Mouse (Mus musculus) heart, embryonic 14.5 days (tissue): ENCODE results near the gene Erlec1. TPM values are rescaled to one million over a fixed set of nuclear protein-coding genes. Genes with fewer than 3 reads are reported as not detected.

Experiments used
- ATAC-seq: fragments of 200-750 bp; cut with Nextera tagmentation; 2 replicates; pipeline ENCODE4 v1.8.0; 2017; ENCODE audit warnings: low read depth, moderate TSS enrichment; ENCODE audit not compliant: insufficient number of reproducible peaks, insufficient read depth, low FRiP score
- H3K27ac ChIP-seq, 2 experiments: fragments of 200-500 bp in 1 of 2; fragments of 300-500 bp in 1 of 2; sonication (generic) in 1 of 2; replicated peaks in 1 of 2; 2 replicates each; pipeline ENCODE4 v1.5.1; 2012 to 2014; ENCODE audit warnings: low read depth in 2 of 2, low read length in 2 of 2, control low read depth in 1 of 2, mild to moderate bottlenecking in 1 of 2, mixed read lengths in 1 of 2; ENCODE audit not compliant: control insufficient read depth in 1 of 2, insufficient read depth in 1 of 2
- H3K27me3 ChIP-seq: fragments of 300-500 bp; sonication (generic); 2 replicates; pipeline ENCODE4 v1.6.1; 2014; ENCODE audit warnings: mild to moderate bottlenecking, low read length, control low read depth; ENCODE audit not compliant: control insufficient read depth, insufficient read depth
- H3K36me3 ChIP-seq: fragments of 300-500 bp; sonication (generic); 2 replicates; pipeline ENCODE4 v1.6.1; 2014; ENCODE audit warnings: mild to moderate bottlenecking, control low read depth, low read length, mixed read lengths; ENCODE audit not compliant: control insufficient read depth, insufficient read depth
- H3K4me1 ChIP-seq, 2 experiments: fragments of 200-500 bp in 1 of 2; fragments of 300-500 bp in 1 of 2; sonication (generic) in 1 of 2; 2 replicates each; pipeline ENCODE4 v1.6.1; 2012 to 2014; ENCODE audit warnings: low read length in 2 of 2, control low read depth in 1 of 2, mixed read lengths in 1 of 2; ENCODE audit not compliant: control insufficient read depth in 2 of 2, insufficient read depth in 2 of 2
- H3K4me2 ChIP-seq: fragments of 300-500 bp; sonication (generic); 2 replicates; pipeline ENCODE4 v1.6.1; 2014; ENCODE audit warnings: mild to moderate bottlenecking, low read length
- H3K4me3 ChIP-seq, 2 experiments: fragments of 200-500 bp in 1 of 2; fragments of 300-500 bp in 1 of 2; sonication (generic) in 1 of 2; 2 replicates each; pipeline ENCODE4 v1.5.1; 2012 to 2014; ENCODE audit warnings: low read length in 2 of 2, mild to moderate bottlenecking in 2 of 2, control low read depth in 1 of 2, low read depth in 1 of 2, moderate library complexity in 1 of 2; ENCODE audit not compliant: control insufficient read depth in 1 of 2, insufficient read depth in 1 of 2
- H3K9ac ChIP-seq: fragments of 300-500 bp; sonication (generic); 2 replicates; pipeline ENCODE4 v1.6.1; 2014; ENCODE audit warnings: mild to moderate bottlenecking, low read length
- H3K9me3 ChIP-seq: fragments of 300-500 bp; sonication (generic); 2 replicates; pipeline ENCODE4 v1.6.1; 2016; ENCODE audit warnings: low read length, control low read depth; ENCODE audit not compliant: control insufficient read depth
- WGBS: fragments of 180-500 bp; shearing (Covaris S2); extraction: QIAGEN DNeasy Blood & Tissue Kit; methylation state at CpG from one replicate; pipeline ENCODE4 v1.1.7; 2014; 5-methylcytosine and 5-hydroxymethylcytosine counted together
- polyA plus RNA-seq: library from polyadenylated mRNA; unstranded; fragments of >200 nt; fragmentation: Nextera tagmentation; extraction: Ambion mirVana; gene quantifications from 2 replicates; pipeline ENCODE4 v1.2.1, GENCODE M21; 2014

Gene Erlec1
- polyA plus RNA-seq, 1 experiment from 2014 or later, result 13.5 TPM

GRCm38 (mm10) chr11:30923283-30923682 is 30.9 kb downstream of the Erlec1 start:
- Histone ChIP-seq H3K27ac (no peak overlapping the region), H3K4me1 (no peaks in the 10 kb centered on the region), H3K4me3 (no peak overlapping the region), H3K27me3 (no peaks in the 10 kb centered on the region), H3K9me3 (no peaks in the 10 kb centered on the region), H3K9ac (no peak overlapping the region), H3K4me2 (no peak overlapping the region), H3K36me3 (peaks cover 35% of the 10 kb centered on the region)
- WGBS, result 89% methylated on average over 3 of the region's 3 CpGs
- ATAC-seq, result no peak

GRCm38 (mm10) chr11:30920641-30921040 is 33.5 kb downstream of the Erlec1 start:
- no peak for ATAC-seq
- peaks cover 16% of the 10 kb centered on the region; the same call in 1 of the 2 replicates for H3K36me3 ChIP-seq
- H3K9me3 ChIP-seq, result no peaks in the 10 kb centered on the region
- H3K9ac ChIP-seq, result no peak overlapping the region
- no peak overlapping the region for H3K4me3 ChIP-seq
- WGBS, result 75% methylated on average over 1 of the region's 1 CpGs
- H3K4me1 ChIP-seq, result no peaks in the 10 kb centered on the region
- H3K27ac ChIP-seq, result no peak overlapping the region
- H3K27me3 ChIP-seq, result no peaks in the 10 kb centered on the region
- H3K4me2 ChIP-seq, result no peak overlapping the region

- no peak for ATAC-seq
- H3K9ac ChIP-seq, result no peak overlapping the region
- H3K9me3 ChIP-seq, result no peaks in the 10 kb centered on the region
- no peaks in the 10 kb centered on the region for H3K36me3 ChIP-seq
- WGBS, result 90% methylated on average over 3 of the region's 3 CpGs
- no peak overlapping the region for H3K4me2 ChIP-seq
- no peaks in the 10 kb centered on the region for H3K4me1 ChIP-seq
- H3K27ac ChIP-seq, result no peak overlapping the region
- H3K4me3 ChIP-seq, result no peak overlapping the region
- H3K27me3 ChIP-seq, result no peaks in the 10 kb centered on the region
Observed at GRCm38 (mm10) chr11:30912311-30912710, 41.8 kb downstream of the Erlec1 start.

- H3K36me3 ChIP-seq, result no peaks in the 10 kb centered on the region
- no peak for ATAC-seq
- H3K4me1 ChIP-seq, result no peaks in the 10 kb centered on the region
- no peak overlapping the region for H3K4me2 ChIP-seq
- H3K9me3 ChIP-seq, result no peaks in the 10 kb centered on the region
- no peaks in the 10 kb centered on the region for H3K27me3 ChIP-seq
- no peak overlapping the region for H3K4me3 ChIP-seq
- H3K27ac ChIP-seq, result no peak overlapping the region
- no peak overlapping the region for H3K9ac ChIP-seq
Observed at GRCm38 (mm10) chr11:30899312-30899711, 54.8 kb downstream of the Erlec1 start.

- Histone ChIP-seq H3K27me3 (no peaks in the 10 kb centered on the region), H3K9me3 (no peaks in the 10 kb centered on the region), H3K9ac (no peak overlapping the region), H3K27ac (no peak overlapping the region), H3K4me2 (no peak overlapping the region), H3K4me3 (no peak overlapping the region), H3K36me3 (no peaks in the 10 kb centered on the region), H3K4me1 (no peaks in the 10 kb centered on the region)
- WGBS, result 84% methylated on average over 1 of the region's 1 CpGs
- ATAC-seq, result no peak
Observed at GRCm38 (mm10) chr11:30896201-30896600, 57.9 kb downstream of the Erlec1 start.

- H3K27ac ChIP-seq, result no peak overlapping the region
- no peaks in the 10 kb centered on the region; a peak in 1 of 4 replicates for H3K4me1 ChIP-seq
- H3K9me3 ChIP-seq, result no peaks in the 10 kb centered on the region
- no peak overlapping the region for H3K9ac ChIP-seq
- 82% methylated on average over 2 of the region's 2 CpGs for WGBS
- no peak overlapping the region for H3K4me3 ChIP-seq
- no peak overlapping the region for H3K4me2 ChIP-seq
- H3K27me3 ChIP-seq, result no peaks in the 10 kb centered on the region
- ATAC-seq, result no peak
- H3K36me3 ChIP-seq, result no peaks in the 10 kb centered on the region
Observed at GRCm38 (mm10) chr11:30888153-30888552, 66.0 kb downstream of the Erlec1 start.

GRCm38 (mm10) chr11:30885171-30885871 is 68.8 kb downstream of the Erlec1 start, which contains the start of the genes Gpr75 and Asb3:
Gpr75 (plus strand) TSS chr11:30885358.
Asb3 (plus strand) TSS chr11:30885416.
- peak; percentile 73 for ATAC-seq
- 4% methylated on average over 41 of the region's 41 CpGs for WGBS
- no peaks in the 10 kb centered on the region for H3K9me3 ChIP-seq
- peaks cover 6% of the 10 kb centered on the region for H3K36me3 ChIP-seq
- H3K27me3 ChIP-seq, result no peaks in the 10 kb centered on the region
- no peak within 1 kb of the TSS for H3K27ac ChIP-seq
- peak within 1 kb of the TSS; percentile 42 to 56 for H3K4me3 ChIP-seq
- peak within 1 kb of the TSS; percentile 59 for H3K9ac ChIP-seq
- no peaks in the 10 kb centered on the region; a peak in 1 of 4 replicates for H3K4me1 ChIP-seq
- peak within 1 kb of the TSS; percentile 71 for H3K4me2 ChIP-seq
